Mouse (Mus musculus) hindbrain, embryonic 16.5 days (tissue): ENCODE data around the gene D1Pas1. TPM values are rescaled to one million over a fixed set of nuclear protein-coding genes. Genes with fewer than 3 reads are reported as not detected.

Source experiments
- ATAC-seq: fragments of 200-750 bp; cut with Nextera tagmentation; 2 replicates; pipeline ENCODE4 v1.8.0; 2017; ENCODE audit warnings: moderate TSS enrichment, moderate library complexity
- H3K27ac ChIP-seq: fragments of 300-500 bp; sonication (generic); 2 replicates; pipeline ENCODE4 v1.5.1; 2014; ENCODE audit warnings: low read depth, mild to moderate bottlenecking, control low read depth, low read length, moderate library complexity
- H3K27me3 ChIP-seq: fragments of 300-500 bp; sonication (generic); replicated peaks from 2 replicates; pipeline ENCODE4 v1.6.1; 2014; ENCODE audit warnings: low read length; ENCODE audit not compliant: control insufficient read depth, insufficient read depth
- H3K36me3 ChIP-seq: fragments of 300-500 bp; sonication (generic); 2 replicates; pipeline ENCODE4 v1.6.1; 2014; ENCODE audit warnings: mild to moderate bottlenecking, low read length, moderate library complexity, mixed read lengths; ENCODE audit not compliant: control insufficient read depth, insufficient read depth
- H3K4me1 ChIP-seq: fragments of 300-500 bp; sonication (generic); 2 replicates; pipeline ENCODE4 v1.6.1; 2014; ENCODE audit warnings: low read depth, low read length; ENCODE audit not compliant: control insufficient read depth, insufficient read depth
- H3K4me2 ChIP-seq: fragments of 300-500 bp; sonication (generic); 2 replicates; pipeline ENCODE4 v1.6.1; 2014; ENCODE audit warnings: mild to moderate bottlenecking, low read length, control low read depth, moderate library complexity
- H3K4me3 ChIP-seq: fragments of 300-500 bp; sonication (generic); 2 replicates; pipeline ENCODE4 v1.5.1; 2014; ENCODE audit warnings: mild to moderate bottlenecking, low read length, control low read depth, moderate library complexity
- H3K9ac ChIP-seq: fragments of 300-500 bp; sonication (generic); 2 replicates; pipeline ENCODE4 v1.6.1; 2014; ENCODE audit warnings: low read depth, mild to moderate bottlenecking, control low read depth, low read length, moderate library complexity
- H3K9me3 ChIP-seq: fragments of 300-500 bp; sonication (generic); 2 replicates; pipeline ENCODE4 v1.6.1; 2014; ENCODE audit warnings: mild to moderate bottlenecking, low read length, moderate library complexity; ENCODE audit not compliant: control insufficient read depth
- WGBS: fragments of 180-500 bp; shearing (Covaris S2); extraction: QIAGEN DNeasy Blood & Tissue Kit; methylation state at CpG from one replicate; pipeline ENCODE4 v1.1.7; 2014; 5-methylcytosine and 5-hydroxymethylcytosine counted together
- polyA plus RNA-seq: library from polyadenylated mRNA; unstranded; fragments of >200 nt; fragmentation: Nextera tagmentation; extraction: Ambion mirVana; gene quantifications from 2 replicates; pipeline ENCODE4 v1.2.1, GENCODE M21; 2015

The D1Pas1 gene
- polyA plus RNA-seq, 1 experiment from 2014 or later = 0.10 TPM

GRCm38 (mm10) chr1:187016116-187016515 lies 48.9 kb downstream of the D1Pas1 start:
- ATAC-seq = no peak
- no peaks in the 10 kb centered on the region for H3K4me1 ChIP-seq
- WGBS = 55% methylated on average over 4 of the region's 4 CpGs
- H3K9me3 ChIP-seq = no peaks in the 10 kb centered on the region
- no peaks in the 10 kb centered on the region for H3K27me3 ChIP-seq
- no peak overlapping the region for H3K9ac ChIP-seq
- no peaks in the 10 kb centered on the region for H3K36me3 ChIP-seq
- H3K4me2 ChIP-seq = no peak overlapping the region
- no peak overlapping the region for H3K4me3 ChIP-seq
- H3K27ac ChIP-seq = no peak overlapping the region

- no peaks in the 10 kb centered on the region for H3K9me3 ChIP-seq
- no peak overlapping the region for H3K9ac ChIP-seq
- no peak overlapping the region for H3K27ac ChIP-seq
- H3K4me1 ChIP-seq = no peaks in the 10 kb centered on the region
- no peaks in the 10 kb centered on the region for H3K36me3 ChIP-seq
- WGBS = 80% methylated on average over 7 of the region's 7 CpGs
- H3K27me3 ChIP-seq = no peaks in the 10 kb centered on the region
- ATAC-seq = no peak
- no peak overlapping the region for H3K4me3 ChIP-seq
- no peak overlapping the region for H3K4me2 ChIP-seq
Observed at GRCm38 (mm10) chr1:187020011-187020410, 52.8 kb downstream of the D1Pas1 start.

Other genes starting within 250 kb of the D1Pas1 start
- gene Rrp15, start 218.1 kb upstream of the D1Pas1 start, polyA plus RNA-seq = 26.9 and 29.4 TPM in 2 replicates
- 2.1 and 2.9 TPM in 2 replicates for gene Spata17, start 248.0 kb downstream of the D1Pas1 start, polyA plus RNA-seq
- gene Gpatch2, start 248.1 kb downstream of the D1Pas1 start, polyA plus RNA-seq = 15.8 and 18.2 TPM in 2 replicates